Mouse (Mus musculus) midbrain, embryonic 11.5 days (tissue): ENCODE measurements at regions not wholly inside any gene's neighbourhood (a gene's known extent, or its start where the extent isn't known, plus 50 kb on each side); places are given as distances from the start of the nearest gene placed in this dataset.

Experiments
- ATAC-seq: fragments of 200-750 bp; cut with Nextera tagmentation; 2 replicates; pipeline ENCODE4 v1.8.0; 2017; ENCODE audit warnings: moderate TSS enrichment, moderate library complexity; ENCODE audit not compliant: low FRiP score
- DNase-seq: peaks from one replicate; pipeline ENCODE4 v3.0.0; 2015; ENCODE audit warnings: low spot score; ENCODE audit errors: missing footprints
- H3K27ac ChIP-seq: fragments of 300-500 bp; sonication (generic); 2 replicates; pipeline ENCODE4 v1.5.1; 2014; ENCODE audit warnings: low read depth, low read length
- H3K27me3 ChIP-seq: fragments of 300-500 bp; sonication (generic); 2 replicates; pipeline ENCODE4 v1.6.1; 2014; ENCODE audit warnings: mild to moderate bottlenecking, low read length, moderate library complexity, mixed read lengths; ENCODE audit not compliant: control insufficient read depth, insufficient read depth
- H3K36me3 ChIP-seq: fragments of 300-500 bp; sonication (generic); 2 replicates; pipeline ENCODE4 v1.6.1; 2014; ENCODE audit warnings: mild to moderate bottlenecking, low read length, moderate library complexity, mixed read lengths; ENCODE audit not compliant: control insufficient read depth, insufficient read depth
- H3K4me1 ChIP-seq: fragments of 300-500 bp; sonication (generic); 2 replicates; pipeline ENCODE4 v1.6.1; 2014; ENCODE audit warnings: low read length; ENCODE audit not compliant: control insufficient read depth, insufficient read depth
- H3K4me2 ChIP-seq: fragments of 300-500 bp; sonication (generic); 2 replicates; pipeline ENCODE4 v1.6.1; 2014; ENCODE audit warnings: mild to moderate bottlenecking, moderate library complexity
- H3K4me3 ChIP-seq: fragments of 300-500 bp; sonication (generic); 2 replicates; pipeline ENCODE4 v1.5.1; 2014; ENCODE audit warnings: low read depth, low read length
- H3K9ac ChIP-seq: fragments of 300-500 bp; sonication (generic); 2 replicates; pipeline ENCODE4 v1.6.1; 2014; ENCODE audit warnings: low read length
- H3K9me3 ChIP-seq: fragments of 300-500 bp; sonication (generic); 2 replicates; pipeline ENCODE4 v1.6.1; 2016; ENCODE audit warnings: low read length; ENCODE audit not compliant: control insufficient read depth
- WGBS: fragments of 180-500 bp; shearing (Covaris S2); extraction: QIAGEN DNeasy Blood & Tissue Kit; methylation state at CpG from one replicate; pipeline ENCODE4 v1.1.7; 2014; 5-methylcytosine and 5-hydroxymethylcytosine counted together

GRCm38 (mm10) chr5:54280670-54281069, 282.4 kb downstream of the Stim2 start:
- Histone ChIP-seq H3K27ac (no peak overlapping the region), H3K27me3 (no peaks in the 10 kb centered on the region), H3K4me2 (no peak overlapping the region), H3K9me3 (no peaks in the 10 kb centered on the region), H3K9ac (no peak overlapping the region), H3K36me3 (no peaks in the 10 kb centered on the region), H3K4me3 (no peak overlapping the region), H3K4me1 (no peaks in the 10 kb centered on the region)
- DNase-seq (no peak), ATAC-seq (peak; percentile 59; the same call in 1 of the 2 replicates)
- WGBS, result 45% methylated on average over 4 of the region's 4 CpGs

- no peak overlapping the region for H3K4me3 ChIP-seq
- DNase-seq (no peak), ATAC-seq (no peak)
- H3K9ac ChIP-seq, result no peak overlapping the region
- 81% methylated on average over 4 of the region's 4 CpGs for WGBS
- H3K4me1 ChIP-seq, result no peaks in the 10 kb centered on the region
- no peaks in the 10 kb centered on the region for H3K36me3 ChIP-seq
- no peaks in the 10 kb centered on the region for H3K27me3 ChIP-seq
- H3K9me3 ChIP-seq, result no peaks in the 10 kb centered on the region
- H3K27ac ChIP-seq, result no peak overlapping the region
- H3K4me2 ChIP-seq, result no peak overlapping the region
Measured at GRCm38 (mm10) chr5:54281121-54281520, 282.8 kb downstream of the Stim2 start.

GRCm38 (mm10) chr5:54290372-54291080, 292.2 kb downstream of the Stim2 start:
- DNase-seq, result no peak
- 91% methylated on average over 12 of the region's 12 CpGs for WGBS
- Histone ChIP-seq H3K27ac (no peak overlapping the region), H3K9me3 (no peaks in the 10 kb centered on the region), H3K9ac (no peak overlapping the region), H3K36me3 (no peaks in the 10 kb centered on the region), H3K4me1 (no peaks in the 10 kb centered on the region), H3K4me3 (no peak overlapping the region), H3K27me3 (no peaks in the 10 kb centered on the region), H3K4me2 (no peak overlapping the region)
- no peak for ATAC-seq

GRCm38 (mm10) chr5:54291940-54292339, 293.6 kb downstream of the Stim2 start:
- H3K36me3 ChIP-seq, result no peaks in the 10 kb centered on the region
- H3K4me2 ChIP-seq, result no peak overlapping the region
- H3K27me3 ChIP-seq, result no peaks in the 10 kb centered on the region
- DNase-seq, result no peak
- H3K9ac ChIP-seq, result no peak overlapping the region
- ATAC-seq, result no peak
- H3K9me3 ChIP-seq, result no peaks in the 10 kb centered on the region
- no peak overlapping the region for H3K27ac ChIP-seq
- WGBS, result 60% methylated on average over 5 of the region's 5 CpGs
- H3K4me3 ChIP-seq, result no peak overlapping the region
- no peaks in the 10 kb centered on the region for H3K4me1 ChIP-seq

- DNase-seq (no peak), ATAC-seq (no peak)
- no peaks in the 10 kb centered on the region for H3K36me3 ChIP-seq
- no peaks in the 10 kb centered on the region for H3K9me3 ChIP-seq
- H3K4me3 ChIP-seq, result no peak overlapping the region
- H3K4me2 ChIP-seq, result no peak overlapping the region
- WGBS, result 87% methylated on average over 8 of the region's 8 CpGs
- H3K27me3 ChIP-seq, result no peaks in the 10 kb centered on the region
- no peak overlapping the region for H3K9ac ChIP-seq
- H3K4me1 ChIP-seq, result no peaks in the 10 kb centered on the region
- no peak overlapping the region for H3K27ac ChIP-seq
Measured at GRCm38 (mm10) chr5:54313660-54314279, 315.5 kb downstream of the Stim2 start.

- Histone ChIP-seq H3K9ac (no peak overlapping the region), H3K4me3 (no peak overlapping the region), H3K36me3 (no peaks in the 10 kb centered on the region), H3K27ac (no peak overlapping the region), H3K27me3 (no peaks in the 10 kb centered on the region), H3K4me2 (no peak overlapping the region), H3K4me1 (no peaks in the 10 kb centered on the region), H3K9me3 (no peaks in the 10 kb centered on the region)
- 78% methylated on average over 2 of the region's 2 CpGs for WGBS
- no peak for DNase-seq
- no peak for ATAC-seq
Measured at GRCm38 (mm10) chr5:54330415-54330814, 332.1 kb downstream of the Stim2 start.

GRCm38 (mm10) chr5:54342976-54343375, 344.7 kb downstream of the Stim2 start:
- no peak for DNase-seq

GRCm38 (mm10) chr5:54343432-54343831, 345.1 kb downstream of the Stim2 start:
- no peak overlapping the region for H3K27ac ChIP-seq
- ATAC-seq, result no peak
- no peaks in the 10 kb centered on the region for H3K9me3 ChIP-seq
- no peak overlapping the region for H3K4me3 ChIP-seq
- H3K36me3 ChIP-seq, result no peaks in the 10 kb centered on the region
- H3K4me1 ChIP-seq, result no peaks in the 10 kb centered on the region
- no peaks in the 10 kb centered on the region for H3K27me3 ChIP-seq
- WGBS, result 89% methylated on average over 3 of the region's 3 CpGs
- H3K4me2 ChIP-seq, result no peak overlapping the region
- H3K9ac ChIP-seq, result no peak overlapping the region
- DNase-seq, result no peak

More at GRCm38 (mm10) chr5:54342976-54343375, 344.7 kb downstream of the Stim2 start:
- no peaks in the 10 kb centered on the region for H3K4me1 ChIP-seq
- H3K27ac ChIP-seq, result no peak overlapping the region
- H3K36me3 ChIP-seq, result no peaks in the 10 kb centered on the region
- H3K9ac ChIP-seq, result no peak overlapping the region
- H3K9me3 ChIP-seq, result no peaks in the 10 kb centered on the region
- no peak overlapping the region for H3K4me2 ChIP-seq
- H3K27me3 ChIP-seq, result no peaks in the 10 kb centered on the region
- WGBS, result 77% methylated on average over 6 of the region's 6 CpGs
- H3K4me3 ChIP-seq, result no peak overlapping the region
- ATAC-seq, result no peak

GRCm38 (mm10) chr5:54348820-54349596, 350.7 kb downstream of the Stim2 start:
- Histone ChIP-seq H3K9ac (no peak overlapping the region), H3K4me1 (no peaks in the 10 kb centered on the region), H3K36me3 (no peaks in the 10 kb centered on the region), H3K4me3 (no peak overlapping the region), H3K27me3 (no peaks in the 10 kb centered on the region), H3K4me2 (no peak overlapping the region), H3K9me3 (no peaks in the 10 kb centered on the region), H3K27ac (no peak overlapping the region)
- ATAC-seq (no peak), DNase-seq (no peak)
- 89% methylated on average over 8 of the region's 8 CpGs for WGBS
